Mouse (Mus musculus) neutrophil, adult 83 days (primary cell): ENCODE results near the gene Hey2. TPM values are rescaled to one million over a fixed set of nuclear protein-coding genes. Genes with fewer than 3 reads are reported as not detected.

Source experiments
- total RNA-seq, 2 experiments: library from RNA; stranded (reverse); gene quantifications; one replicate each; pipeline ENCODE4 v1.2.4; 2023

Gene Hey2
- not detected for total RNA-seq

DNA sequence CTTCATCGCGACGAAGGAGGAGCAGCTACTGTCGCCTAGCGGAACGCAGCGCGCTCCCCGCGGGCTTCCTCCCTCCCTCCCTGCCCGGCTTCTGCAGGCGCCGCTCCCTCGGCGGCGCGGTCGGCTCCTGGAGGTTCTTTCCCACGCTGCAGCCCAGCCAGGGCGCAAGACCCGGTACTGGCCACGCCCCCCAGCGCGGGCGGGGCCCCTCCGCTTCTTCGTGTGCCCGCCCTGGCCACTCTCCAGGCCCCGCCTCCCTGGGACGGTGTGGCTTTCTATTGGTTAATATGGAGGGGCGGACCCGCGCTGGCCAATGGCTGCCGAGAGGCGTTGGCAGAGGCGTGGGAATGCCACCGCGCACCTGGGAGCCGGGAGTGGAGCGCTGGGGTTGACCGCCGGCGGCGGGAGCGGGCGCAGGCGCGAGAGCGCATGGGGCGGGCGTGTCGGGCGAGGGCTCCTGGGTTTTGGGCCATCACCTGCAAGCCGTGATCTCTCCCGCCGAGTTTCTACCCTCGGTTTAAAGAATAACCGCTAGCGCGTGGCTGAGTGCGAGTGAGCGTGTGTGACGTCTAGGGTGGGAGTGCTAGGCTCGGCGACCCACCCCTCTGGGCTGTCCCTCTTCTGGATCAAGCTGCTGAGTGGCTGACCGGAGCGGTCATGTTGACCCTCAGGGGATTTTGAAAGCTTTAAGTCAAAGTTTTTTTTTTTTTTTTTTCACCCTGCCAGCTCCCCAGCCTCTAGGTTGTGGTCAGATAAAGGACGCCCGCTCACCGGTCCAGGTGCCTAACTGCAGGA lies at the start of gene Hey2:
TSS of gene Hey2 (minus strand) at position 159 of the 795 bp plus-strand sequence.

GRCm38 (mm10) chr10:30802681-30803586 lies 39.7 kb downstream of the Hey2 start, which contains the start of gene Ncoa7:
TSS of gene Ncoa7 (minus strand) at chr10:30803326.

Other genes with a start within 250 kb of the Hey2 start
- gene Trmt11, start 242.1 kb downstream of the Hey2 start, total RNA-seq, result 1 to 10 TPM; 4.2 to 4.4 TPM
- gene Hint3, start 213.2 kb downstream of the Hey2 start, total RNA-seq, result 1 to 10 TPM; 6.8 to 8.7 TPM
- gene Ncoa7, start 39.5 kb downstream of the Hey2 start, total RNA-seq, result 10 to 100 TPM; 15.8 to 16.2 TPM